Mouse (Mus musculus) stomach, embryonic 14.5 days (tissue): ENCODE data around the gene Sdccag8. TPM values are rescaled to one million over a fixed set of nuclear protein-coding genes. Genes with fewer than 3 reads are reported as not detected.

Source experiments
- ATAC-seq: fragments of 200-750 bp; cut with Nextera tagmentation; 2 replicates; pipeline ENCODE4 v1.8.0; 2017; ENCODE audit warnings: low read depth, moderate TSS enrichment; ENCODE audit not compliant: insufficient number of reproducible peaks, insufficient read depth, low FRiP score
- H3K27ac ChIP-seq: fragments of 300-500 bp; sonication (generic); 2 replicates; pipeline ENCODE4 v1.5.1; 2014; ENCODE audit warnings: mild to moderate bottlenecking, low read length, moderate library complexity, mixed read lengths
- H3K27me3 ChIP-seq: fragments of 300-500 bp; sonication (generic); 2 replicates; pipeline ENCODE4 v1.6.1; 2014; ENCODE audit warnings: low read length, control low read depth, mixed read lengths; ENCODE audit not compliant: control insufficient read depth, insufficient read depth
- H3K36me3 ChIP-seq: fragments of 300-500 bp; sonication (generic); 2 replicates; pipeline ENCODE4 v1.6.1; 2014; ENCODE audit warnings: mild to moderate bottlenecking, control low read depth, low read length, moderate library complexity, mixed read lengths; ENCODE audit not compliant: control insufficient read depth, insufficient read depth
- H3K4me1 ChIP-seq: fragments of 300-500 bp; sonication (generic); 2 replicates; pipeline ENCODE4 v1.6.1; 2014; ENCODE audit warnings: low read length, control low read depth, mixed read lengths; ENCODE audit not compliant: control insufficient read depth, insufficient read depth
- H3K4me2 ChIP-seq: fragments of 300-500 bp; sonication (generic); replicated peaks from 2 replicates; pipeline ENCODE4 v1.6.1; 2014; ENCODE audit warnings: low read depth, low read length, control low read depth
- H3K4me3 ChIP-seq: fragments of 300-500 bp; sonication (generic); 2 replicates; pipeline ENCODE4 v1.5.1; 2014; ENCODE audit warnings: low read depth, low read length, control low read depth
- H3K9ac ChIP-seq: fragments of 300-500 bp; sonication (generic); replicated peaks from 2 replicates; pipeline ENCODE4 v1.6.1; 2014; ENCODE audit warnings: low read depth, mild to moderate bottlenecking, control low read depth, low read length, moderate library complexity, mixed read lengths
- H3K9me3 ChIP-seq: fragments of 300-500 bp; sonication (generic); 2 replicates; pipeline ENCODE4 v1.6.1; 2016; ENCODE audit warnings: low read depth, low read length, control low read depth; ENCODE audit not compliant: control insufficient read depth
- WGBS: fragments of 180-500 bp; shearing (Covaris S2); extraction: QIAGEN DNeasy Blood & Tissue Kit; methylation state at CpG from one replicate; pipeline ENCODE4 v1.1.7; 2014; 5-methylcytosine and 5-hydroxymethylcytosine counted together
- polyA plus RNA-seq: library from polyadenylated mRNA; unstranded; fragments of >200 nt; fragmentation: Nextera tagmentation; extraction: Ambion mirVana; gene quantifications from 2 replicates; pipeline ENCODE4 v1.2.1, GENCODE M21; 2014

Gene Sdccag8
- polyA plus RNA-seq, 1 experiment from 2014 or later, result 17.6 TPM

DNA sequence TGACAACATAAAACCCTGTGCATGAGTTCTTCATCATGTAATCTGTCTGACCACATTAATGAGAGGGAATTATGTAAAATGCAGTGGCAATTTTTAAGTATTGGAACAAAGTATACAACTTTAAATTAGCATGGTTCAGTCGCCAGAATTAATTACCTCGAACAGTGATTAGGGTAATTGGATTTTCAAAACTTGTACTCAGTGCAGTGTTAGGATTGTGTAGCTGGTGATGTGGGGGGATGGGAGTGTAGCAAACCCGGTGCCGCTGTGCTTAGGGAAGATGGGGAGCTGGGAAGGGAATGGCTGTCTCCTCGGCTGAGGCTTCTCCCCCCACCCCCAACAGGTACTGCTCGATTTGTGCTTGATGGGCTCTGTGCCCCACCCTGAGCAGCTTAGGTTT lies 188.5 kb downstream of the Sdccag8 start:
- H3K4me1 ChIP-seq, result peaks cover 8% of the 10 kb centered on the region
- H3K9ac ChIP-seq, result no peak overlapping the region
- no peaks in the 10 kb centered on the region; the same call in 1 of the 2 replicates for H3K36me3 ChIP-seq
- no peaks in the 10 kb centered on the region for H3K9me3 ChIP-seq
- WGBS, result 70% methylated on average over 6 of the region's 6 CpGs
- H3K4me3 ChIP-seq, result no peak overlapping the region
- no peaks in the 10 kb centered on the region for H3K27me3 ChIP-seq
- no peak for ATAC-seq
- no peak overlapping the region for H3K27ac ChIP-seq
- no peak overlapping the region for H3K4me2 ChIP-seq

DNA sequence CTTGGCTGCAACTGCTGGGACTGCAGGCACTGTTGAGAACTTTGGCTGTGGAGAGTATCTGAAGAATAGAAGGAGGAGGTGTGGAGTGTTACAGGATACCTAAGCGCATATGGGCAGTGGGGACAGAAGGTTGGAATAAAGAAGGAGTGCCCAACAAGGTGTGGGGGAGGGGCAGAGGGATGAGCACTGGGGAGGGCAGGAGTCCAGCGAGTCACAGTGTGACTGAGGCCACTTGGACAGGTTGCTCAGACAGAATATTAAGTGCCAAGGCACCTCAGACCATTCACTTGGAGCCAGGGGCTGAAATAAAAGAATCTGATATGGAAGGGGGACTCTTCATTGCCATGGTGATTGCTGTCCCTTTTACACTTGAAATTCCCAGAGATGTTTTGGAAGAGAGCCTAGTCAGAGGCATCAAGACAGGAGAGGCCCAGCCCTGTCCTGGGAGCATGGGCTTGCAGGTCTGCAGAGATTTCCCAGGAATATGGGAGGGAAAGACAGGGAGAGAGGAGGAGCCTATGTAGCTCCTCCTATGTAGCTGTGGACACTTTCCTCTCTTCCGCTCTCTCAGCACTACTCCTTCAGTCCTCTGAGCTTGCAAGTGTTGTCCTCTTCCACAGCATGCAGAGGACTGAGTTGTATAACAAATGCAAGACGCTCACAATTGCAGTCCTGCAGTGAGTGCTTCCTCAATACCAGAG lies 189.7 kb downstream of the Sdccag8 start:
- H3K27ac ChIP-seq, result no peak overlapping the region
- no peak for ATAC-seq
- no peaks in the 10 kb centered on the region; the same call in 1 of the 2 replicates for H3K36me3 ChIP-seq
- no peaks in the 10 kb centered on the region for H3K9me3 ChIP-seq
- no peak overlapping the region for H3K4me2 ChIP-seq
- no peak overlapping the region for H3K4me3 ChIP-seq
- no peak overlapping the region for H3K9ac ChIP-seq
- 0 out of 2 replicates have a peak, but pooled peaks cover 6% of the 10 kb centered on the region for H3K4me1 ChIP-seq
- 69% methylated on average over 4 of the region's 4 CpGs for WGBS
- no peaks in the 10 kb centered on the region for H3K27me3 ChIP-seq

DNA sequence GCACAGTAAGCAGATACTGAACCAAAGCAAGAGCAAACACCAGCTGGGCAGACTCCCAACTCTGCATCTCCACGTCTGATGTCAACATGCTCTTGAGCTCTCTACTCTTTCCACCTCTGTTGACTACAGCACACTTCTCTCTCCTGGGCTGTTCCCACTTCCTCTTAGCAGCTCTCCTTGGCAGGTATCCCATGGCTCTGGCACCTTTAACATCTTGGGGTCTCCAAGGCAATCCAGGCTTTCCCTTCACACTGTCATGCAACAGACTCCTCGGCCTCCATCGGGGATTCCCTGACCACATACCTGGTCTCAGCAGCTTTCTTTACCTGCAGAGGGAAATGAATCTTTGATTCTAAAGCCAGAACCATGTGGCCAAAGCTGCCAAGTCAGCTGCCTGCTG lies 192.9 kb downstream of the Sdccag8 start:
- H3K9ac ChIP-seq, result no peak overlapping the region
- 83% methylated on average over 3 of the region's 3 CpGs for WGBS
- no peak overlapping the region for H3K4me2 ChIP-seq
- H3K27ac ChIP-seq, result no peak overlapping the region
- H3K36me3 ChIP-seq, result no peaks in the 10 kb centered on the region; the same call in 1 of the 2 replicates
- no peak for ATAC-seq
- no peaks in the 10 kb centered on the region for H3K27me3 ChIP-seq
- no peak overlapping the region for H3K4me3 ChIP-seq
- peaks cover 15% of the 10 kb centered on the region; the same call in 1 of the 2 replicates for H3K4me1 ChIP-seq
- H3K9me3 ChIP-seq, result no peaks in the 10 kb centered on the region

DNA sequence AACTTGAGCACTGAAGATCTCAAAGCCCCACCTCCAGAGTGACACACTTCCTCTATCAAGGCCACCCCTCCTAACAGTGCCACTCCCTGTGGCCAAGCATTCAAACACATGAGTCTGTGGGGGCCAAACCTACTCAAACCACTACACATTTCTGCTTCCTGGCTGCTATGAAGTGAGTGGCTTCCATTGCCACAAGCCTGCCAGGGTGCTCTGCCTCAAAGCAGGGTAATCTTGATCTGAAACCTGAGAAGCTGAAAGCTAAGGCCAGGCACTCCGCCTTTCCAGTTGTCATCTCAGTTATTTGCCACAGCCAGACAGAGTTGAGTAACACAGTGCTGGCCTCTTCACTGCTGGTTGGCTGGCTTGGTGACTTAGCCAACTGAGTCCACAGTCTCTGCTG lies 194.3 kb downstream of the Sdccag8 start:
- ATAC-seq, result no peak
- H3K27ac ChIP-seq, result no peak overlapping the region

DNA sequence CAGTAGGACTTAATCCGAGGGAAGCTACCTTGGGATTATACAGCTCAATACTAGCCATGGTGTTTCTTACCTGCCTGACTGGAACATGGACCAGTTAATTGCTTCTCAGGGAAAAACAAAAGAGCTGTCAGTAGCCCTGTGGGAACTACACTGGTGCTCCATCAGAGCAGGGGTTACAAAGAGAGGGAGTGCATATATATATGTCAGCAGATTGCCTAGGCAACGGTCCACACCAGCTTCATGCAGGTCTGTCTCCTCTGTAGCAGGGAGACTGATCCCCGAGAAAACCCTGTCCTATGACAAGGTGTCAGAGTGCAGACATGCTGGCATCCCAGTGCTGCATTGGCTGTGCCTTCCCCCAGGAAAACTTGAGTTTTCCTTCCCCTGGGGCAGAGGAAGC lies 195.6 kb downstream of the Sdccag8 start:
- Histone ChIP-seq H3K4me3 (no peak overlapping the region), H3K4me1 (peaks cover 24% of the 10 kb centered on the region), H3K27ac (no peak overlapping the region), H3K9ac (no peak overlapping the region), H3K36me3 (no peaks in the 10 kb centered on the region; the same call in 1 of the 2 replicates), H3K27me3 (no peaks in the 10 kb centered on the region), H3K9me3 (no peaks in the 10 kb centered on the region), H3K4me2 (no peak overlapping the region)
- WGBS, result 68% methylated on average over 3 of the region's 3 CpGs
- no peak for ATAC-seq

More for the DNA sequence above, 194.3 kb downstream of the Sdccag8 start:
- H3K36me3 ChIP-seq, result no peaks in the 10 kb centered on the region; the same call in 1 of the 2 replicates
- H3K9ac ChIP-seq, result no peak overlapping the region
- no peaks in the 10 kb centered on the region for H3K27me3 ChIP-seq
- WGBS, result 65% methylated on average over 1 of the region's 1 CpGs
- no peak overlapping the region for H3K4me3 ChIP-seq
- H3K4me2 ChIP-seq, result no peak overlapping the region
- H3K9me3 ChIP-seq, result no peaks in the 10 kb centered on the region
- H3K4me1 ChIP-seq, result peaks cover 15% of the 10 kb centered on the region; the same call in 1 of the 2 replicates

DNA sequence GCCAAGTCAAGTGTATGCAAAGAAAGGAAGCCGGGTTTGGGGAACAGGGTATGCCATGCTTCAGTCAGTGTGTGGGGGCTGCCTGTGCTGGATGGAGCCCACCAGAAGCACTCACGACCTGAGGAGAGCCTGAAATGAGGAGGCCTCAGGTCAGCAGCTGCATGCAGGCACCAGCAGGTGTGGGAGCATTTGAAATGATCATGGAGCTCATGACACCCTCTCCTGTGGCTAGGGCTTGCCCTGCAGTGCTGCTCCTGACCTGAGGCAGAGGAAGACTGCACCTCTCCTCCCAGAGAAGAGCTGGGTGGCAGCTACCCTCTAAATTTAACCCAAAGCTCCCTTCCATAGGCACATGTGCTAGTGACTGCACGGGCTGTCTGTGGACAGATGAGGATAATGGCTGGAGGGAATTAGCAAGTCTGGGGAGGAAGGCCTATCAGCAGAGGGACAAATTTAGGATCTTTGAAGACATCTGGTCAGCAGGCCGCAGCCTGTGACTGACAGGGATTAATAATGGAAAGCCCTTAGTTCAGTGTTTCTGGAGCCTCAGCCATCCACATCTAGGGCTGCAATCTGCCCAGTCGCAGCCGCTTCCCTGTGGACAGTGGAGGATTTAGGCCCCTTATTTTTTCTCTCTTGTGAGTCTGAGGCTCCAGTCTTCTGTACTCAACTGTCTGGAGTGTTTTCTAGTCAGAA lies 196.3 kb downstream of the Sdccag8 start:
- H3K4me2 ChIP-seq, result no peak overlapping the region
- H3K27ac ChIP-seq, result no peak overlapping the region
- H3K4me3 ChIP-seq, result no peak overlapping the region
- WGBS, result 68% methylated on average over 6 of the region's 6 CpGs
- H3K4me1 ChIP-seq, result peaks cover 26% of the 10 kb centered on the region
- H3K9ac ChIP-seq, result no peak overlapping the region
- H3K9me3 ChIP-seq, result no peaks in the 10 kb centered on the region
- no peaks in the 10 kb centered on the region for H3K36me3 ChIP-seq
- H3K27me3 ChIP-seq, result no peaks in the 10 kb centered on the region
- ATAC-seq, result no peak

DNA sequence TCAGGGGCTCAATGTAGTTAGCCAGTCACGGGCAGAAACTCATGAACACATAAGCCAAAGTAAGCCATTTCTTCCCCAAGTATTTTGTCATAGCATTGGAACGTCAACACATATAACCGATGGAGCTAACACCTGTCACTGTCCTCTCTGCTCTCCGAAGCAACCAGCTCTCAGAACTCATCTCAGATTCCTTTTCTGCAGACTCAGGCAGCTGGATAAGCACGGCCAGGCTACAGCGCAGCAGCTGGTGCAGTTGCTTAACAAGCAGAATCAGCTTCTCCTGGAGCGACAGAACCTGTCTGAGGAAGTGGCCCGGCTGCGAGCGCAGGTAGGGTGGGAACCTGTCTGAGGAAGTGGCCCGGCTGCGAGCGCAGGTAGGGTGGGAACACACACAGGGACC lies 197.2 kb downstream of the Sdccag8 start:
- Histone ChIP-seq H3K4me1 (peaks cover 26% of the 10 kb centered on the region), H3K27me3 (no peaks in the 10 kb centered on the region), H3K9me3 (no peaks in the 10 kb centered on the region), H3K4me3 (no peak overlapping the region), H3K4me2 (no peak overlapping the region), H3K27ac (no peak overlapping the region), H3K36me3 (no peaks in the 10 kb centered on the region), H3K9ac (no peak overlapping the region)
- WGBS, result 77% methylated on average over 13 of the region's 13 CpGs
- no peak for ATAC-seq

DNA sequence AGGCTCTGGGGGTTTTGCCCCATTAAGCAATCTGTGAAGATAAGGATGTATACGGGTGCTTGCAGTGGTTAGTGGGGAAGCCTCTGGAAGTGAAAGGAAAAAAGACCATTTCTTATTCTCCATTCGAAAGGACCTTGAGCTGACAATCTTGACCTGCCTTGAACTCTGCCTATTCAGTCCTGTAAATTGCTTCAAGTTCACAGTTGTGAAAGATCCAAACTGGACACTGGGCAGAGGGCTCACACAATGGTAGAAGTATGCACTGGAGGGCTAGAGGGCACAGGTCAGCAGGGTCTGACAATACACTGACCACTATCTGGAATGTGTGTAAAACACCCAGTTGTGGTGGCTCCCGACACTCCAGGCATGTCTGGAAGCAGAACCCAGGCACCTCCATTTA lies 198.3 kb downstream of the Sdccag8 start:
- H3K27me3 ChIP-seq, result no peaks in the 10 kb centered on the region
- no peak for ATAC-seq
- H3K36me3 ChIP-seq, result no peaks in the 10 kb centered on the region
- no peak overlapping the region for H3K4me3 ChIP-seq
- 76% methylated on average over 3 of the region's 3 CpGs for WGBS
- no peak overlapping the region for H3K4me2 ChIP-seq
- H3K9me3 ChIP-seq, result no peaks in the 10 kb centered on the region
- H3K27ac ChIP-seq, result no peak overlapping the region
- peaks cover 26% of the 10 kb centered on the region for H3K4me1 ChIP-seq
- no peak overlapping the region for H3K9ac ChIP-seq
